Mouse (Mus musculus): Measurements from ENCODE around the gene Topbp1. TPM values are rescaled to one million over a fixed set of nuclear protein-coding genes. Genes with fewer than 3 reads are reported as not detected.

The Topbp1 gene
- polyA plus RNA-seq (2014; fragmentation: Nextera tagmentation; extraction: Ambion mirVana), result 70.2 and 75.6 TPM in 2 replicates

GRCm38 (mm10) chr9:103304927-103305326 is at the start of gene Topbp1, which contains the start of gene 1300017J02Rik:
Gene Topbp1, plus strand, starts transcription at chr9:103305215.
Gene 1300017J02Rik, minus strand, starts transcription at chr9:103305082.
- Histone ChIP-seq H3K9me3 (ENCODE audit: control insufficient read depth, low read length) (no peaks in the 10 kb centered on the region), H3K27ac (ENCODE audit: low read depth, low read length) (peak within 1 kb of the TSS; percentile 80), H3K27me3 (ENCODE audit: control insufficient read depth, insufficient read depth, low read length) (no peaks in the 10 kb centered on the region), H3K4me1 (replicated peaks; ENCODE audit: control insufficient read depth, insufficient read depth, low read length) (0 out of 2 replicates have a peak, but pooled peaks cover 2% of the 10 kb centered on the region), H3K4me2 (replicated peaks; ENCODE audit: low read depth, low read length) (peak within 1 kb of the TSS; percentile 70), H3K9ac (ENCODE audit: low read depth, low read length) (peak within 1 kb of the TSS; percentile 86), H3K4me3 (ENCODE audit: low read depth, low read length) (peak within 1 kb of the TSS; percentile 93), H3K36me3 (ENCODE audit: control insufficient read depth, insufficient read depth, low read length) (0 out of 2 replicates have a peak, but pooled peaks cover 9% of the 10 kb centered on the region)
- peak; percentile 96 for ATAC-seq (ENCODE audit: low FRiP score)
- peak; percentile 98 for DNase-seq (ENCODE audit: low spot score)
- WGBS, result under 1% methylated on average over 48 of the region's 49 CpGs

- Histone ChIP-seq H3K4me1 (replicated peaks; ENCODE audit: control insufficient read depth, insufficient read depth, low read length) (no peaks in the 10 kb centered on the region), H3K9ac (ENCODE audit: low read depth, low read length) (no peak overlapping the region), H3K27me3 (ENCODE audit: control insufficient read depth, insufficient read depth, low read length) (no peaks in the 10 kb centered on the region), H3K4me3 (ENCODE audit: low read depth, low read length) (no peak overlapping the region), H3K9me3 (ENCODE audit: control insufficient read depth, low read length) (no peaks in the 10 kb centered on the region), H3K27ac (ENCODE audit: low read depth, low read length) (no peak overlapping the region), H3K4me2 (replicated peaks; ENCODE audit: low read depth, low read length) (no peak overlapping the region), H3K36me3 (ENCODE audit: control insufficient read depth, insufficient read depth, low read length) (no peaks in the 10 kb centered on the region)
- 89% methylated on average over 4 of the region's 4 CpGs for WGBS
- DNase-seq (ENCODE audit: low spot score) (no peak), ATAC-seq (ENCODE audit: low FRiP score) (no peak)
These were observed 39.2 kb upstream of the Topbp1 start for GRCm38 (mm10) chr9:103265778-103266177.

- 37% methylated on average over 4 of the region's 4 CpGs for WGBS
- Histone ChIP-seq H3K4me3 (ENCODE audit: low read depth, low read length) (no peak overlapping the region), H3K4me2 (replicated peaks; ENCODE audit: low read depth, low read length) (no peak overlapping the region), H3K9ac (ENCODE audit: low read depth, low read length) (no peak overlapping the region), H3K36me3 (ENCODE audit: control insufficient read depth, insufficient read depth, low read length) (no peaks in the 10 kb centered on the region), H3K4me1 (replicated peaks; ENCODE audit: control insufficient read depth, insufficient read depth, low read length) (no peaks in the 10 kb centered on the region), H3K27ac (ENCODE audit: low read depth, low read length) (no peak overlapping the region), H3K27me3 (ENCODE audit: control insufficient read depth, insufficient read depth, low read length) (no peaks in the 10 kb centered on the region), H3K9me3 (ENCODE audit: control insufficient read depth, low read length) (no peaks in the 10 kb centered on the region)
- ATAC-seq (ENCODE audit: low FRiP score) (no peak), DNase-seq (ENCODE audit: low spot score) (peak; percentile 7)
These were observed 33.9 kb upstream of the Topbp1 start for GRCm38 (mm10) chr9:103271104-103271503.

- WGBS, result 88% methylated on average over 8 of the region's 8 CpGs
- Histone ChIP-seq H3K27me3 (ENCODE audit: control insufficient read depth, insufficient read depth, low read length) (no peaks in the 10 kb centered on the region), H3K9ac (ENCODE audit: low read depth, low read length) (no peak overlapping the region), H3K4me1 (replicated peaks; ENCODE audit: control insufficient read depth, insufficient read depth, low read length) (no peaks in the 10 kb centered on the region), H3K4me2 (replicated peaks; ENCODE audit: low read depth, low read length) (no peak overlapping the region), H3K4me3 (ENCODE audit: low read depth, low read length) (no peak overlapping the region), H3K27ac (ENCODE audit: low read depth, low read length) (no peak overlapping the region), H3K9me3 (ENCODE audit: control insufficient read depth, low read length) (no peaks in the 10 kb centered on the region), H3K36me3 (ENCODE audit: control insufficient read depth, insufficient read depth, low read length) (no peaks in the 10 kb centered on the region)
- DNase-seq (ENCODE audit: low spot score), result no peak
- no peak for ATAC-seq (ENCODE audit: low FRiP score)
These were observed 30.2 kb upstream of the Topbp1 start for GRCm38 (mm10) chr9:103274819-103275218.

GRCm38 (mm10) chr9:103275676-103276075 is 29.3 kb upstream of the Topbp1 start:
- Histone ChIP-seq H3K27me3 (ENCODE audit: control insufficient read depth, insufficient read depth, low read length) (no peaks in the 10 kb centered on the region), H3K36me3 (ENCODE audit: control insufficient read depth, insufficient read depth, low read length) (no peaks in the 10 kb centered on the region), H3K4me1 (replicated peaks; ENCODE audit: control insufficient read depth, insufficient read depth, low read length) (no peaks in the 10 kb centered on the region), H3K27ac (ENCODE audit: low read depth, low read length) (no peak overlapping the region), H3K4me2 (replicated peaks; ENCODE audit: low read depth, low read length) (no peak overlapping the region), H3K9me3 (ENCODE audit: control insufficient read depth, low read length) (no peaks in the 10 kb centered on the region), H3K9ac (ENCODE audit: low read depth, low read length) (no peak overlapping the region), H3K4me3 (ENCODE audit: low read depth, low read length) (no peak overlapping the region)
- DNase-seq (ENCODE audit: low spot score) (no peak), ATAC-seq (ENCODE audit: low FRiP score) (no peak)
- whole genome bisulfite sequencing, result 91% methylated on average over 1 of the region's 1 CpGs

- no peak for ATAC-seq (ENCODE audit: low FRiP score)
- Histone ChIP-seq H3K4me2 (replicated peaks; ENCODE audit: low read depth, low read length) (no peak overlapping the region), H3K9me3 (ENCODE audit: control insufficient read depth, low read length) (no peaks in the 10 kb centered on the region), H3K9ac (ENCODE audit: low read depth, low read length) (no peak overlapping the region), H3K27me3 (ENCODE audit: control insufficient read depth, insufficient read depth, low read length) (no peaks in the 10 kb centered on the region), H3K4me1 (replicated peaks; ENCODE audit: control insufficient read depth, insufficient read depth, low read length) (no peaks in the 10 kb centered on the region), H3K36me3 (ENCODE audit: control insufficient read depth, insufficient read depth, low read length) (no peaks in the 10 kb centered on the region), H3K27ac (ENCODE audit: low read depth, low read length) (no peak overlapping the region), H3K4me3 (ENCODE audit: low read depth, low read length) (no peak overlapping the region)
- no peak for DNase-seq (ENCODE audit: low spot score)
- WGBS, result 84% methylated on average over 6 of the region's 6 CpGs
These were observed 28.1 kb upstream of the Topbp1 start for GRCm38 (mm10) chr9:103276876-103277275.

GRCm38 (mm10) chr9:103286396-103286795 is 18.6 kb upstream of the Topbp1 start:
- Histone ChIP-seq H3K4me2 (replicated peaks; ENCODE audit: low read depth, low read length) (no peak overlapping the region), H3K4me3 (ENCODE audit: low read depth, low read length) (no peak overlapping the region), H3K36me3 (ENCODE audit: control insufficient read depth, insufficient read depth, low read length) (no peaks in the 10 kb centered on the region), H3K27me3 (ENCODE audit: control insufficient read depth, insufficient read depth, low read length) (no peaks in the 10 kb centered on the region), H3K9me3 (ENCODE audit: control insufficient read depth, low read length) (no peaks in the 10 kb centered on the region), H3K27ac (ENCODE audit: low read depth, low read length) (no peak overlapping the region), H3K9ac (ENCODE audit: low read depth, low read length) (no peak overlapping the region), H3K4me1 (replicated peaks; ENCODE audit: control insufficient read depth, insufficient read depth, low read length) (no peaks in the 10 kb centered on the region)
- 49% methylated on average over 4 of the region's 4 CpGs for WGBS
- DNase-seq (ENCODE audit: low spot score) (no peak), ATAC-seq (ENCODE audit: low FRiP score) (no peak)

- no peak for ATAC-seq (ENCODE audit: low FRiP score)
- no peak overlapping the region for H3K27ac ChIP-seq (ENCODE audit: low read depth, low read length)
These were observed 18.1 kb upstream of the Topbp1 start for GRCm38 (mm10) chr9:103286901-103287422.

GRCm38 (mm10) chr9:103287840-103288488 is 17.1 kb upstream of the Topbp1 start:
- no peak overlapping the region for H3K4me2 ChIP-seq (replicated peaks; ENCODE audit: low read depth, low read length)
- H3K9ac ChIP-seq (ENCODE audit: low read depth, low read length), result no peak overlapping the region
- DNase-seq (ENCODE audit: low spot score) (no peak), ATAC-seq (ENCODE audit: low FRiP score) (no peak)
- H3K27me3 ChIP-seq (ENCODE audit: control insufficient read depth, insufficient read depth, low read length), result no peaks in the 10 kb centered on the region
- no peaks in the 10 kb centered on the region for H3K36me3 ChIP-seq (ENCODE audit: control insufficient read depth, insufficient read depth, low read length)
- no peaks in the 10 kb centered on the region for H3K4me1 ChIP-seq (replicated peaks; ENCODE audit: control insufficient read depth, insufficient read depth, low read length)
- 87% methylated on average over 19 of the region's 19 CpGs for WGBS
- H3K27ac ChIP-seq (ENCODE audit: low read depth, low read length), result no peak overlapping the region
- H3K9me3 ChIP-seq (ENCODE audit: control insufficient read depth, low read length), result no peaks in the 10 kb centered on the region
- no peak overlapping the region for H3K4me3 ChIP-seq (ENCODE audit: low read depth, low read length)

More at GRCm38 (mm10) chr9:103286901-103287422, 18.1 kb upstream of the Topbp1 start:
- no peaks in the 10 kb centered on the region for H3K27me3 ChIP-seq (ENCODE audit: control insufficient read depth, insufficient read depth, low read length)
- DNase-seq (ENCODE audit: low spot score), result no peak
- no peaks in the 10 kb centered on the region for H3K9me3 ChIP-seq (ENCODE audit: control insufficient read depth, low read length)
- 78% methylated on average over 13 of the region's 13 CpGs for WGBS
- no peaks in the 10 kb centered on the region for H3K36me3 ChIP-seq (ENCODE audit: control insufficient read depth, insufficient read depth, low read length)
- H3K4me1 ChIP-seq (replicated peaks; ENCODE audit: control insufficient read depth, insufficient read depth, low read length), result no peaks in the 10 kb centered on the region
- no peak overlapping the region for H3K9ac ChIP-seq (ENCODE audit: low read depth, low read length)
- H3K4me3 ChIP-seq (ENCODE audit: low read depth, low read length), result no peak overlapping the region
- no peak overlapping the region for H3K4me2 ChIP-seq (replicated peaks; ENCODE audit: low read depth, low read length)
